Mouse (Mus musculus) lung, adult 2 months (tissue): Measurements from ENCODE around the gene Gm43720. TPM values are rescaled to one million over a fixed set of nuclear protein-coding genes. Genes with fewer than 3 reads are reported as not detected.

Experiments
- DNase-seq: peaks from one replicate; pipeline ENCODE4 v3.0.0; 2022
- H3K4me1 ChIP-seq: fragments of 200-500 bp; 2 replicates; pipeline ENCODE4 v1.6.1; 2011; ENCODE audit warnings: low read length; ENCODE audit not compliant: control insufficient read depth, insufficient read depth
- H3K4me3 ChIP-seq: fragments of 200-500 bp; replicated peaks from 2 replicates; pipeline ENCODE3; 2011; ENCODE audit warnings: low read depth, mild to moderate bottlenecking, control low read depth, low read length; ENCODE audit errors: extremely low read depth
- CTCF ChIP-seq: fragments of 200-500 bp; IDR thresholded peaks from 2 replicates; pipeline ENCODE4 v1.5.1; 2011; ENCODE audit warnings: mild to moderate bottlenecking, low read length, control low read depth; ENCODE audit not compliant: insufficient read depth
- POLR2A ChIP-seq: fragments of 200-500 bp; IDR thresholded peaks from 2 replicates; pipeline ENCODE4 v1.6.1; 2011; ENCODE audit warnings: low read depth, mild to moderate bottlenecking, control low read depth, low read length, borderline replicate concordance; ENCODE audit errors: extremely low read depth
- WGBS: fragments of 180-500 bp; shearing (Covaris S2); methylation state at CpG from one replicate; pipeline ENCODE4 v1.1.7; 2018; 5-methylcytosine and 5-hydroxymethylcytosine counted together
- polyA plus RNA-seq: library from polyadenylated mRNA; depleted of rRNA; stranded (reverse); fragments of >200 nt; gene quantifications from 2 replicates; pipeline ENCODE4 v1.2.3, GENCODE M21; 2012

Gm43720 gene
- polyA plus RNA-seq, 1 experiment, result 0.01 TPM

GRCm38 (mm10) chr5:138277994-138278393 is 1.8 kb downstream of the Gm43720 start:
- WGBS, result 90% methylated on average over 7 of the region's 7 CpGs
- DNase-seq, result no peak
- Histone ChIP-seq H3K4me3 (no peak overlapping the region), H3K4me1 (no peaks in the 10 kb centered on the region)
- TF ChIP-seq POLR2A (no peak), CTCF (no peak)

GRCm38 (mm10) chr5:138275216-138276050 is 4.3 kb downstream of the Gm43720 start:
- DNase-seq, result no peak
- 62% methylated on average over 41 of the region's 41 CpGs for WGBS
- H3K4me3 ChIP-seq, result no peak overlapping the region
- no peaks in the 10 kb centered on the region for H3K4me1 ChIP-seq
- TF ChIP-seq POLR2A (no peak), CTCF (no peak)

GRCm38 (mm10) chr5:138274186-138274585 is 5.6 kb downstream of the Gm43720 start:
- whole genome bisulfite sequencing, result 72% methylated on average over 8 of the region's 8 CpGs
- no peak overlapping the region for H3K4me3 ChIP-seq
- H3K4me1 ChIP-seq, result no peaks in the 10 kb centered on the region
- no peak for DNase-seq
- no peak for TF ChIP-seq POLR2A

- DNase-seq, result no peak
- 10% methylated on average over 12 of the region's 12 CpGs for WGBS
- H3K4me3 ChIP-seq, result no peak within 1 kb of the TSS
- TF ChIP-seq CTCF (no peak), POLR2A (no peak)
- H3K4me1 ChIP-seq, result no peaks in the 10 kb centered on the region
Observed at GRCm38 (mm10) chr5:138272409-138272923, 7.3 kb downstream of the Gm43720 start, which contains the start of gene Gal3st4. Gene Gal3st4, minus strand, starts transcription at chr5:138272840.

- DNase-seq, result no peak
- WGBS, result 34% methylated on average over 3 of the region's 3 CpGs
- Histone ChIP-seq H3K4me1 (no peaks in the 10 kb centered on the region), H3K4me3 (no peak overlapping the region)
- TF ChIP-seq CTCF, result no peak
- no peak for TF ChIP-seq POLR2A
Observed at GRCm38 (mm10) chr5:138271232-138271631, 8.5 kb downstream of the Gm43720 start.

- H3K4me1 ChIP-seq, result peaks cover 6% of the 10 kb centered on the region
- TF ChIP-seq CTCF (no peak), POLR2A (no peak)
- no peak for DNase-seq
- WGBS, result 75% methylated on average over 4 of the region's 4 CpGs
- H3K4me3 ChIP-seq, result no peak overlapping the region
Observed at GRCm38 (mm10) chr5:138268980-138269379, 10.8 kb downstream of the Gm43720 start.

GRCm38 (mm10) chr5:138267114-138267513 is 12.6 kb downstream of the Gm43720 start:
- TF ChIP-seq POLR2A (no peak), CTCF (no peak)
- Histone ChIP-seq H3K4me1 (peaks cover 12% of the 10 kb centered on the region), H3K4me3 (no peak overlapping the region)
- WGBS, result 90% methylated on average over 3 of the region's 3 CpGs
- no peak for DNase-seq

GRCm38 (mm10) chr5:138265712-138266111 is 14.0 kb downstream of the Gm43720 start:
- 96% methylated on average over 4 of the region's 4 CpGs for WGBS
- H3K4me3 ChIP-seq, result no peak overlapping the region

GRCm38 (mm10) chr5:138264207-138264578 is 15.6 kb downstream of the Gm43720 start:
- TF ChIP-seq CTCF (no peak), POLR2A (no peak)
- Histone ChIP-seq H3K4me3 (peak overlapping the region; percentile 61), H3K4me1 (peaks cover 12% of the 10 kb centered on the region)
- DNase-seq, result no peak
- WGBS, result 9% methylated on average over 6 of the region's 6 CpGs

More at GRCm38 (mm10) chr5:138265712-138266111, 14.0 kb downstream of the Gm43720 start:
- DNase-seq, result no peak
- TF ChIP-seq POLR2A (no peak), CTCF (no peak)
- peaks cover 12% of the 10 kb centered on the region for H3K4me1 ChIP-seq
